Mouse (Mus musculus): ENCODE measurements at regions not wholly inside any gene's neighbourhood (a gene's known extent, or its start where the extent isn't known, plus 50 kb on each side); places are given as distances from the start of the nearest gene placed in this dataset.

DNA sequence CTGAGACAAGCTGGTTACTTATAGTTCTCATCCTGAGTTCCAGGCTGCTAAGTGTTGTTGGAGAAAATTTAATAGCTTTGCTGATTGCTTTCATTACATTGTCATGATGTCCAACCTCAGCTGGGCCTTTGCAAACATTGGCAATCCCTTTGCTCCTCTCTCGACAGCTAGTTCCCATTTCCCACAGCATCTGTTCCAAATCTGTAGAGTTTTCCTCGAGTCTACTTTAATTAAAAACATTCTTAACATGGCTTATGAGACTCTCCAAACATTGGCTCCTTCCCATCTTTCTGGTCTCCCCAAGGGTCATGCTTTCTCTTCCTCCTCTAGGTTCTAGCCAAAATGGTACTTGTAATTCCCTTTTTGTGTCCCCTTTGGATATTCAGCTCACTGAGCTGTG is 672.6 kb upstream of the Gm8797 start:
- in situ Hi-C loops (cut with MboI; ENCODE audit: low pct_unique_long_range_greater_than_20kb), result no loop called here
- ATAC-seq, result no peak
- DNase-seq (ENCODE audit: low read depth, low spot score), result no peak
- ChIA-PET POLR2A (no interaction called here), CTCF (interaction anchor here (1.0 to 1.7 kb wide), 2 partner anchors 13 to 26 kb away, joined by 3 to 4 read pairs; no protein-coding TSS in a partner anchor)
- no peak for TF ChIP-seq CTCF (IDR thresholded peaks at IDR 0.05)
- no peaks in the 10 kb centered on the region for H3K27me3 ChIP-seq

- H3K27me3 ChIP-seq, result peaks cover 3% of the 10 kb centered on the region
- no peak for TF ChIP-seq CTCF (IDR thresholded peaks at IDR 0.05)
- ATAC-seq (no peak), DNase-seq (ENCODE audit: low read depth, low spot score) (no peak)
- CTCF ChIA-PET, result no interaction called here
- in situ Hi-C loops (cut with MboI; ENCODE audit: low pct_unique_long_range_greater_than_20kb), result no loop called here
- POLR2A ChIA-PET, result no interaction called here
Observed at GRCm38 (mm10) chr3:5086721-5087120, 663.9 kb upstream of the Gm8797 start.

GRCm38 (mm10) chr3:5088867-5089266 is 661.7 kb upstream of the Gm8797 start:
- no peak for ATAC-seq
- DNase-seq (ENCODE audit: low read depth, low spot score), result no peak
- peaks cover 3% of the 10 kb centered on the region for H3K27me3 ChIP-seq
- CTCF ChIA-PET, result no interaction called here
- TF ChIP-seq CTCF (IDR thresholded peaks at IDR 0.05), result no peak
- POLR2A ChIA-PET, result no interaction called here
- in situ Hi-C loops (cut with MboI; ENCODE audit: low pct_unique_long_range_greater_than_20kb), result no loop called here

DNA sequence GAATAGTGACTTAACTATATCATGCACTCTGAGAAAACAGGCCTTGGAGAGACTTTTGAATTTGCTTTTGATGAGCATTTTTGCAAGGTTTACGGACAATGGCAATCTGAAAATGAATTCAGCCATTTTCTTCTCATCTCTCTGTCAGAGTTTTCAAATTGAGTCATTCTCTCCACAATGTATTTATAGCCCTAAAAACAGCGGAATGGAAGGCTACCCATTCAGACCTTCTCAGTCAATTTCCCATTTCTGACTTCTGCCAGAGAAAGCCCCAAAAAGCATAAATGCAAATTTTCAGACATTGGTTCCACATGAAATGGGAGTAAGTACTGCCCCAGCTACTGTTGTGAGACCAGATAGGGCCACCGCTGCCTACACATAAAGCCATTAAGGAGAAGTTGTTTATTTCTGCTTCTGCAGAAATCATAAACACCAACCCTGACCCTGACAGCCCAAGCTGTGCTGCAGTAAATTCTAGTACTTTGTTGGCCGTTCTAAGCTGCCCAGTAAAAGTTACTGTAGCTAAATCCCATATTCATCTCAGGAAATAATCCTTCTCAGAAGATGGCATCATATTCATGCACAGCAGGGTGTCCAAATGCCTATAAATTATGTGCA is 661.1 kb upstream of the Gm8797 start:
- DNase-seq (ENCODE audit: low read depth, low spot score) (no peak), ATAC-seq (no peak)
- ChIA-PET POLR2A (no interaction called here), CTCF (no interaction called here)
- in situ Hi-C loops (cut with MboI; ENCODE audit: low pct_unique_long_range_greater_than_20kb), result no loop called here
- peaks cover 3% of the 10 kb centered on the region for H3K27me3 ChIP-seq
- no peak for TF ChIP-seq CTCF (IDR thresholded peaks at IDR 0.05)

GRCm38 (mm10) chr3:5090108-5090869 is 660.3 kb upstream of the Gm8797 start:
- no peak for TF ChIP-seq CTCF (IDR thresholded peaks at IDR 0.05)
- H3K27me3 ChIP-seq, result peaks cover 3% of the 10 kb centered on the region
- POLR2A ChIA-PET, result no interaction called here
- DNase-seq (ENCODE audit: low read depth, low spot score) (no peak), ATAC-seq (no peak)
- in situ Hi-C loops (cut with MboI; ENCODE audit: low pct_unique_long_range_greater_than_20kb), result no loop called here
- CTCF ChIA-PET, result no interaction called here

- TF ChIP-seq CTCF (IDR thresholded peaks at IDR 0.05), result no peak
- ChIA-PET CTCF (no interaction called here), POLR2A (no interaction called here)
- in situ Hi-C loops (cut with MboI; ENCODE audit: low pct_unique_long_range_greater_than_20kb), result no loop called here
- ATAC-seq, result no peak
- DNase-seq (ENCODE audit: low read depth, low spot score), result no peak
- peaks cover 3% of the 10 kb centered on the region for H3K27me3 ChIP-seq
Observed at GRCm38 (mm10) chr3:5090987-5091386, 659.6 kb upstream of the Gm8797 start.
